Mouse (Mus musculus) liver, embryonic 14.5 days (tissue): ENCODE measurements around the gene Mtap.

Source experiments
- CTCF ChIP-seq: IDR thresholded peaks from 2 replicates; pipeline ENCODE4 v1.5.1; 2016; ENCODE audit warnings: antibody characterized with exemption, low read depth, control low read depth
- EP300 ChIP-seq: IDR thresholded peaks from 2 replicates; pipeline ENCODE4 v1.6.1; 2016; ENCODE audit warnings: antibody characterized with exemption, low read depth

DNA sequence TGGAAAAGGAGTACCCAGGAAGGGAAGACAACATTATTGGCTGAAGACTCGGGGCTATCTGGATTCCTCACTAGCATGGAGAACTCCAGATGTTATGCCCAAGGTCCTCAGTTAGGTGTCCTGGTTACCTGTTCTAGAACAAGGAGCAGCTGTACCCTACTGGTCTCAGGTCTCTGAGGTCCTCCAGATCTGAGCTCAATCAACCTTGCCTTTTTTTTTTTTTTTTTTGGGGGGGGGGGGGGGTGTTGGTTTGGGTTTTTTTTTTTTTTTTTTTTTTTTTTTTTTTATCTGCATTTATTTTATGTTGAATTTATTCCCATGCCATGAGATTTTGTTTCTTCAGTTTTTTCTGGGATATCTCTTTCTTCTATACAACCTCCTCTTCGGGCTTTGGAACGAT is 24.5 kb downstream of the Mtap start:
- TF ChIP-seq EP300 (no peak), CTCF (no peak)
